Mouse (Mus musculus): ENCODE results near the gene Lamb1.

Lamb1 gene

DNA sequence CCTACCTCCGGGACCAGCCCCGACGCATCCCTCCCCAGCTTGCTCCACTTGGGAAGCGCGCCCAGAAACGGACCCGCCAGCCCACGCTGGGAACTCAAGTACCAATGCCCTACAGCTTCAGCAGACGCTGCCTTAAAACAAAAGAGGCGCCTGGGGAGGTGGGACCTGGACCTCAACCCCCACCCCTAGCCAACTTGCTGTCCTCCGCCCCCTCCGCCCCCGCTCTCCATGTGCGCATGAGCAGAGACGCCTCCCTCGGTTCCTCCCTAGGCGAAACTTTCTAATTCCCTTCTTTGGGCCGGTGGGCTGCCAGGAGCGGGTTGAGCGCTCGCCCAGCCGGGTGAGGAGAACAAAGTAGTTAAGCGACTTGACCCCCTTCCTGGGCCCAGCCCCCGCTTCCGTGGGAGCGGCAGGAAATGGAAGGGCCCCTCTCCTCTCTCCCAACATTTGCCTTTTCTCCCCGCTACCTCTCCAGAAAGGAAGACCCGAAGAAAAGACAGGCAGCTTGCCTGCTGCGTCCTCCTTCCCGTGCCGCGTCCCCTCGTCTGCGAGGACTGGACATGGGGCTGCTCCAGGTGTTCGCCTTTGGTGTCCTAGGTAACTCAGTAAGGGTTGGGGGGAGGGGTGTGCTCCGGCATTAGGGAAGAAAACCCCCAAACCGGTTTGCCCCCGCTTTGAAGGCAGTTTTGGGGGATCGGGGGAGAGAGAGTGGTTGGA is at the start of gene Lamb1:
Gene Lamb1, plus strand, starts transcription at position 230 of the 717 bp plus-strand sequence.
- DNase-seq (ENCODE audit: low read depth, low spot score): peak; percentile 86

DNA sequence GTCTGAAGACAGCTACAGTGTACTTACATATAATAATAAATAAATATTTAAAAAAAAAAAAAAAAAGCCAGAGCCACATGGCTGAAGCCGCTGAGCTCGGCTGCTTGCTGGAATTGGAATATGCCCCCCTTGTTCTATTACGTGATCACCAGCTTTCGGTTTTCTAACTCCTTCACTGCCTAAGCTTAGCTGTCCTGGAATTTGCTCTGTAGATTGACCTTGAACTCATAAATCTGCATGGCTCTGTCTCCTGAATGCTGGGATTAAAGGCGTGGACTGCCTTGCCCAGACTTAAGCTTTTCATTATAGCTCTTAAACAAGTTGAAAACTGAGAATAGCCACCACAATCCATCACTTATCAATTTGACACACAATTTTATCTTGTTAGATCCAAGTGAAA is 47.8 kb upstream of the Lamb1 start:
- DNase-seq (ENCODE audit: low read depth, low spot score): peak; percentile 38

DNA sequence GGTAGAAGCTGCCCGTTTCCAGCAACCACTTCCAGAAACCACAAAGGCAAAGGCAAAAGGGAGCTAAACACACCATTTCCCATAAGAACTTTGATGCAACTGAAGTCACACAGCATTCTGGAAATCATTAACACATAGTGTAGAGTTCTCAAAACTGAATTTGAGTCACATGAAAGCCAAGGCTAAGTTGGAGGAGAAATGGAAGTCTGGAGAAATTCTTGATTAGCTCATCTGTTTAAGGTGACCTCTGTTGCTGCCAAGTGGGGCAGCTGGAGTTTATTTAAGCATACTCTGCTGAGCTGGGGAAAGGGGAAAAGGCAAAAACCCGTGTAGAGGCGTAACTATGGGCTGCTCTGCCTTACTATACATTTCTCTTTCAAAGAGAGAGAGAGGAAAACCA is 46.3 kb upstream of the Lamb1 start:
- no peak for DNase-seq (ENCODE audit: low read depth, low spot score)

DNA sequence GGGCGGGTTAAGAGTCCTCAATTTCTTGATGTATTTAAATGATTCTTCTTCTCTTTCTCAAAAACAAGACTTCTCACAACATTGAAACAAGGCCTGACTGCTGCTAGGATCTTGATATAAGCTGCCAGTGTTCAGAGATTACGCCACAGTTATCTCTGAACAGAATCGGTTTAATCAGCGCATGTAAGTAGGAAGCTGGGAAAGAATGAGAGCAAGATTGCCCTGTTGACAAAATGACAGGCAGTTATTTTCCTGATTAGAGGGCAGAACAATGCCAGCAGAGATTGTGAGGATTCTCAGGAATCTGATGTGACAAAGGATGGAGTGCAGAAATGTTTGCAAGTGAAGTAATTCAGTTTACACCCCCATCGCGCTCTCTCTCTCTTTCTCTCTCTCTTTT is 43.5 kb upstream of the Lamb1 start:
- no peak for DNase-seq (ENCODE audit: low read depth, low spot score)

DNA sequence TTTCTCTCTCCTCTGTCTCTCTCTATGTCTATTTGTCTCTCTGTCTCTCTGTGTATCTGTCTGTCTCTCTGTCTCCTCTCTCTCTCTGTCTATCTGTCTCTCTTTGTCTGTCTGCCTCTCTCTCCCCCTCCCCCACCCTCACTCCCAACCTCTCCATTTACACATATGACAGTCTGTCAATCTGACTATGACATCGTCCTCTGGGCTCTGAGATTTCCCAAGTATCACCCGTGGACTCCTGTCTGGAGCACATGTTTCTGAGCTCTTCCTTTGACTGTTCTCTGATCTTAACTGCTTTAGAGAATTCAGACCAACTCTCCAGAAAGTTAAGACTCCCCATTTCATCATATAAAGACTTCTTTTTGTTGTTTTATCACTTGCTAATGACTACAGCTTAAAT is 42.8 kb upstream of the Lamb1 start:
- DNase-seq (ENCODE audit: low read depth, low spot score): no peak

DNA sequence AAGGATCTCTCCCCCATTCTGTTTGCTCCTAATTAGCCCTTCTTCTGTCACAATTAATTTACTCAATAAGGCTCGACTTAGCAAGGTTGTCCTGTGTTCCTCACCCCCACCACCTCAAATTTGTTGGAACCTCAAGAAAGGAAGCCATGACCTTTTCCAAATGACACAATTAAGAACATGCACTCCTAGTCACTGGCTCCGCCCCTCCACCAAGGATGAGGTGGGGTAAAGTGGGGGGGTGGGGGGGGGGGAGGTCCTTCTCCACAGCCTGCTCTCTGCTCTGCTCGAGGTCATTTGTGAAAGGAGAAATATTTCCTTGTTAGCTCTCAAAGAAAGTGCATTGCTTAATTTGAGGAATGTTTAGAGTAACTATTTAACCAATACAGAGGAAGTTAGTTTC is 42.3 kb upstream of the Lamb1 start:
- DNase-seq (ENCODE audit: low read depth, low spot score): no peak

DNA sequence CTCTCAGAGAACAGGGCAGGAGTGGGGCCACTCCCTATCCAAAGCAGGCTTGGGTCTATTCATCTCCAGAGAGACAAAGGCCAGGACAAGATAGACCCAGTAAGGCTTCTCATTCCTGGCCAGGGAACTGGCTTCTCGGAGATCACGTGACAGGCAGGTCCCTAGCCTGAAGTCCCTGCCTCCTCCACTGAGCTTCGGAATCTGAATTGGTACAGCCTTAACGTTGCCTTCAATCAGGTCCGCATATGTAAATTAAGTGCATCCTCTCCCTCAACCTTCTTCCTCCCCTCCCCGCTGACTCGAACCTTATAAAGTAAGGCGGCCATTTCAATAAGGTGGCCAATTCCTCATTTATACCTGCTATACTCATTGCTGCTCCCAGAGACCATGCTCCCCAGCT is 39.6 kb upstream of the Lamb1 start:
- peak; percentile 90 for DNase-seq (ENCODE audit: low read depth, low spot score)

DNA sequence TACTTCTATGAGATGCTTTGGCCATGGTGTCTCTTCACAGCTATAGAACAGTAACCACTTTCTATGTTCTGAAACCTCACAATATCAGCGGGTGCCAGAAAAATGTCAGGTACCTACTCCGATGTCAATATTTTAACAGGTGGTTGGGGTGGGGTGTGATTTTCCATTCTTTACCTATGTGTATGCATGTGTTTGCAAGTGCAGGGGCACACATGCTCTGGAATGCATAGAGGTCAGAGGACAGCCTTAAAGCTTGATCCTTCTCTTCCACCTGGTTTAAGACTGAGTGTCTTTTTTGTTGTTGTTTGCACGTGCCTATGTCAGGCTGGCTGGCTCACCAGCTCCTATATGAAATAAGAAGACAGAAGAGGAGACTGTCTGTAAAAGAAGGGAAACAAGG is 37.9 kb upstream of the Lamb1 start:
- no peak for DNase-seq (ENCODE audit: low read depth, low spot score)

DNA sequence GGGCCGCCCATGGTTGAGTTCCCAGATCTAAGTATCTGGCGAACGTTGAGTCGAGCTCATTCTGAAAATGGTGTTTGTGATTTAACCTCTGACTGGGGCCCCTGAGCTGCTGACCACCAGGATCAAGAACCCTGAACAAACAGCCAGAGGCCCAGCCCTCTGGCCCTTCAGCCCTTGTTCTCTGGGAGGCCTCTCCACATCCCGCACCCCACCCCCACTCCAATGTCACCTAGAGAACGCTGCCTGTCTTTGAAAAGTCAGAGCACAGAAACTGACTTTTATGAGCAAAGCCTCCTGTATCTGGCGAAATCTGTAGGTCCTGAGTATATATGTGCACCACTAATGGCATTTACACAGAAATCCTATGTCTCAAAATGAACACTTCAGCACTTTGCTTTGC is 36.2 kb upstream of the Lamb1 start:
- no peak for DNase-seq (ENCODE audit: low read depth, low spot score)

DNA sequence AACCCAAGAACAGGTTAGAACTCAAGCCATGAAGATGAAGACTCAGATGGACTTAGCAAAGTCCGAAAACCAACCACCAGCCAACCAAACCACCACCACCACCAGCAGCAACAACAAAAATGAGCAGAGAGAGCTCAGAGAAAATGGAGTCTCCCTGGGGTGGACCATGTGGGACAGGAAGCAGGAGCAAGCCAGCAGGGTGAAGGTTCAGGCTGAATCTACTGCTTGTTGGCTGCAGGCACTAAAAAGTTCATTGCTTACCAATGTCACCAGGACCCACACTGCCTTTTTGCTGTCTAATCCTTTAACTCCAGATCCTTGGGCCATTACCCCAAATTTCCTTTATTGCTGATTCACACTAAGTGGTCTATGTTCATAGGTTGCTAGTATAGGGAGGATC is 32.4 kb upstream of the Lamb1 start:
- DNase-seq (ENCODE audit: low read depth, low spot score): no peak

DNA sequence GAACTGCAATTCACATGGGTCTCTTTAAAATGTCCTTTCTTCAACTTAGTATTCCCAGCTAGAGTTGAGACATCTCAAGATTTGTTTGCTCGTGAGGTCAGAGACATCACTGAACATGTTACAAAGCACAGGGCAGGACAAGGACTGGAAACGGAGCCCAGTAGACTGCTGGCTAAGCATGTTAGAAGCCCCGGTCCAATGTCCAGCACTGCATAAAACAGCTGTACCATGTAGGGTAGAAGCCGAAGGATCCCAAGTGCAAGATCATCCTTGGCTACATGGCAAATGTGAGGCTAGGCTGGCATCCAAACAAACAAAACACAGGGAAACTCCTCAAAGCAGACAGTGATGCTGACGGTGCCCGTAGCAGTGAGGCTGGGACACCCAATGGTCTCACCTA is 30.0 kb upstream of the Lamb1 start:
- DNase-seq (ENCODE audit: low read depth, low spot score): no peak

DNA sequence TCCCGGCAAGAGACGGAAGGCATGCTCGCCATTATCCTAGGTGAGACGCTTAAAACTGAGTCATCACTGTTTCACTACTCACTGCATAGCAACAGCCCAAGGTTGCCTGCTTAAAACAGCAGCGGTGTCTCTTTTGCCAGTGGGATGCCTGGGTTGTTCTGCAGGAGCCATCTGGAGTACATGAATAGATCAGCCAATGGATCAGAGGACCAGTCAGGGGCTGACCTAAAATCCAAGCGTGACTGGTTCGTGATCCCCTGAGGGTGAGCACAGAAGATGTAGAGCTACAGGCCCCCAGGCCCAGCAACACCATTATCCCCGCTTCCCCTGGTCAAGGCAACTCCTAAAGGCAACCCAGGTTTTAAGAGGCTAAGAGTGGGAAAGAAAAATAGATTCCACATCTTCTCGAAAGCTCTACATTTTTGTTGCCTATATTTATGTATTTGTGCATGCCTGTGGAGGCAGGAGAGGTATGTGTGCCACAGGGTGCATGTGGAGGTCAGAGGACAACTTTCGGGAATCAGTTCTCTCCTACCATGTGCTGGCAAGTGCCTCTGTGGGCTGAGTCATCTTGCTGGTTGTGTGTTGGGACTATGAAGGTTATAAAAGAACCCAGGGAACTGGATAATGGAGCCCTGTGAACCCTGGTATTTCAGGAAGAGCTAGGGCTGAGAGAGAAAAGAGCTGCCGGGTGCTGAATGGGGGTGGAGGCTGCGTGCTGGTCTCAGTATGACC is 28.0 kb upstream of the Lamb1 start:
- no peak for DNase-seq (ENCODE audit: low read depth, low spot score)

DNA sequence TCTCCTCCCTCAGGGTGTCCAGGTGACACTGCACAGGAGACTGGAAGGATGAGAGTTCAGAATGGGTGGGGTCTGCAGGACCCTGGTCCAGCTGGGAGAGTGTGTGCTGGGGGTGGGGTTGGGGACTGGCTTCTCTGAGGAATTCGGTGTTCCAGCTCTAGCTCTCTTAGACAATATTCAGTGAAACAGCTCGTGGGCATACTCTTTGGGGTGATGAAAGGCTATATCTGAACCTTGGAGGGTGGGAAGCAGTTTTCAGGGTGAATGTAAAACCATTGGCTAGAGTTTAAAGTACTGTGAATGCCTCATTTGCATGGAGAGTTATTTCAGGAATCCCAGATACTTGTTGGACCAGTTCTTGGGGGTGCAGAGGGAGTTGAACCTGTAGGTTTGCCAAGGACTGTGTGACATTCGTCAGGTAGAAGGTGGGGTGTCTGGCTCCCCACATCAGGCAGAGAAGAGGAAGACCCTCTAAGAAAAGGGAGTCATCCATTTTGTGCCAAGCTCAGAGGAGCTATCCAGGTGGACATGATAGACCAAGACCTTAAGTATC is 25.9 kb upstream of the Lamb1 start:
- DNase-seq (ENCODE audit: low read depth, low spot score): peak; percentile 64

DNA sequence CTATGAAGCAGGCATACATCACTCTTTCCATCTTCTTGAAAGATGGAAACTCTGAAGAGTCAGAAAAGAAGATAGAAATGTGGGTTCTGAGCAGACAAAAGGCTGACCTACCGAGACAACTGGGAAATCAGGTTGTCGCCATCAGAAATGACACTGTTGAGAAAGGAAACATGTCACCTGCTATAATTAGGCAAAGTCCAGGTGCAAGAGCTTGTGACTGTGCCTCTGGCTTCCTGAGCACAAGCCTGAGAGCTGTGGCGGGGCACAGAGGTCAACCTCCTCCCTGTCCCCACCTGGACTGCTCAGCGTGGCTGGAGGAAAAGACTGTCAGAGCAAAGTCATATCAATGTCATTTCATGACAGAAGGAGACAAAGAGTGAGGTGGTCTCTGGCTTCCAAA is 25.2 kb upstream of the Lamb1 start:
- no peak for DNase-seq (ENCODE audit: low read depth, low spot score)

DNA sequence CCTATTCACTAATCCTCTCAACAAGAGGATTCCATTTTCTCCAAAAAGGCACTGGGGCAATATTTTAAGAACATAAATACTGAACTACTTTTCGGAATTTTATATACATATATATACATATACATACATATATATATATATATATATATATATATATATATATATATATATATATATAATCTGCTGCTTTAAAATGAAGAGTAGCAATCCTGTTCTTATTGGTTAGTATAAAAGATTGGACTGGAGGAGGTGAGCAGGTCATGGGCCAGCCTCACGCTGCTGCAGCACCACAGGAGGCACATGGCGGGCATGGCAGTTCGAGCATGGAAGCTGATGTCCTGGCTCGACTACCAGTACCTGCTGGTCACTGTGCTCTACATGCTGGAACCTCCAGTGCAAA is 24.6 kb upstream of the Lamb1 start, which contains the start of gene Gm6993:
Gene Gm6993, plus strand, starts transcription at position 301 of the 400 bp plus-strand sequence.
- DNase-seq (ENCODE audit: low read depth, low spot score): no peak

DNA sequence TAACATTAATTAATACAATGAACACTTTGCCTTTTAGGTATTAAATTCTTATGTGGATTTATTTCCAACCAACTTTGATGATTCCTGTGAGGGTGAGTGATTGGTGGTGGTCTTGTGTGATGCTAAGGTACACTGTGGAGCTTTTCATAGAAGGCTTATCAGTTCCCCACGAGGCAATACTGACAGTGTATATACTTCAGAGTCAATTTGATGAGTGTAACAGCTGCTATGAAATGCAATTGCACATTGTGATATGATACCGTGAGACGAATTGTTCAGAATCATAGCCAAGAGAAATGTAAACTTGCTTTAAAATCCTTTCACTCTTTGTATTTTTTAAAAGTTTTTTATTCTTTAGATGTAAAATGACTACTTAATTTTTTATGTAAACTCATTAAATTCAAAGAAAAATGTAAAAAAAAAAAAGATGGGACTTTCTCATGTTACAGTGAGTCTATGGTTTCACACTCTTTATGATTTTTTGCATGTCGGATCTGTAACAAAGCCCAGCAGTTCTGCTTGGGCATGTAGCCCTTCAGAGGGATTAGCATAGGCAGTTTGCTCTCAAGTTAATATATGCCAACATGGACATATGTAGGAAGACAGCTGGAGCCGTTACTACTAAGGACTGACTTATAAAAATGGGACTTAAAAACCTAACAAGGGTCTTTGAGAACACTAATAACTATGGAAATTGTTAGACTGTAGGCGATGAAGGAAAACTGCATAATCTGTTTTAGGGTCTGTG is 23.3 kb upstream of the Lamb1 start:
- no peak for DNase-seq (ENCODE audit: low read depth, low spot score)

DNA sequence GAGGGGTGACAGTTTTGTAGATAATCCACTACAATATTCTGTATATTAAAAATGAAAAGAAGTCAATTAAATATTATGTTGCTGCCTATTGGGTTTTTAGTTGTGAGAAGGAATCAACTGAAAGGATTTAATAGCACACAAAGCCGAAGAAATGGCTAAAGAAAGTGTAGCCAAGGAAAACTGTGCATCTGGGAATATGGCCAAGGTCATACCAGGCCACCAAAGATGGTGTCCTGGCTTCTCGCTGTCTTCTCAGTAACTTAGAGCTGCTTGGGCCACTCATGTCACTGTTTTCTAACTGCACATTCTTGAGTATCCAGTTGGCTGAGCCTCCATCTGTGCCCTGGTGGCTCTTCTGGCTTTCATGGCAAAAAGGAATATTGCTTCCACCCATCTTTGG is 21.0 kb upstream of the Lamb1 start:
- DNase-seq (ENCODE audit: low read depth, low spot score): no peak

DNA sequence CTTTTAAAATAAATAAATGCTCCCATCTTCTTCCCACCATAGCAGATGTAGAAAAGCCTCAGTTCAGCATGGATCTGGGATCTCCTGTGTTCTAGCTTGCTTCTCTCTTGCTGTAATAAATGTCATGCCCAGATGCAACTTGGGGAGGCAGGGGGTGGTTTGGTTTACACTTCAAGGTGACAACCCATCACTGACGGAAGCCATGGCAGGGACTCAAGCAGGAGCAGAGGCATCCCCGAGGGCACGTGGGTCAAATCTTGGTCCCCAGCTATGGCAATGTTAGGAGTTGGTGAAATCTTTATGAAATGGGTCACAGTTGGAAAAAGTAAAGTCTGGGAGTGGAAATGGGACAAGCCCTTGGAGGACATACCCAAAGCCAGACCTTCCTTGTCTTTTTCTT is 20.3 kb upstream of the Lamb1 start:
- DNase-seq (ENCODE audit: low read depth, low spot score): no peak

DNA sequence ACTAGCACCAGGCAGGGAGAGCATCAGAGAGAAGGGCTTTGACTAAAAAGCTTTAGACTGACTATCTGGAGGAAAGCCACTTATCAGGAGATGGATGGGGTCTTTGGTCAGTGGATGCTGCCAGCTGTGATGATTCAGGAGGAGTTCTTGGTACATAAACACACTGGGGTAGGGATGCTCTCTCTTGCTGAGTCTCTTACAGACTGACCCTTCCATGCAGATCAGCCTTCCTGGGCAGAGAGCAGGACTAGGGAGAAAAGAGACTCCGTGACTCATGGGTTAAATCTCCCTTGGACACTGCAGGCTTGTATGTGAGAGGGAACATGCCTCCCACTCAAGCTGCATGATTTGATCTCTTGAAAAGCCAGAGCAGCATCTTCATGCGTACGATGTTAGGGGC is 18.9 kb upstream of the Lamb1 start:
- no peak for DNase-seq (ENCODE audit: low read depth, low spot score)

DNA sequence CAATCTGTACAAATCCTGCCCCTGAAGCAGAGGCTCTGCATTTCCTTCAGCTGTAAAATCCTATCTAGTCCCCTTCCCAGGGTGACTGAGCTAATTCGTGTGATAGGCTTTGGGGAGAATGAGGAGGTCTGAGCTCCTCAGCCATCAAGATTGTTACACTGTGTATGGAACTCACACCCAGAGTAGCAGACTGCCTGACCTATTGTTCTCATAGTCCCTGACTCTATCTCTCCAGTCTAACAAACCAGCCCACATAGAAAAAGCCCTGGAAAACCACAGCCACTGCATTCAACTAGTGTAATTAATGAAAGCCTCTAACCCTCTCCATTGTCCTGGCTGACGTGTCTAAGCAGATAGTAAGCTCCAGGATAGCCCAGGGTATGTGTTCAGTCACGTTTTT is 18.4 kb upstream of the Lamb1 start:
- DNase-seq (ENCODE audit: low read depth, low spot score): no peak

DNA sequence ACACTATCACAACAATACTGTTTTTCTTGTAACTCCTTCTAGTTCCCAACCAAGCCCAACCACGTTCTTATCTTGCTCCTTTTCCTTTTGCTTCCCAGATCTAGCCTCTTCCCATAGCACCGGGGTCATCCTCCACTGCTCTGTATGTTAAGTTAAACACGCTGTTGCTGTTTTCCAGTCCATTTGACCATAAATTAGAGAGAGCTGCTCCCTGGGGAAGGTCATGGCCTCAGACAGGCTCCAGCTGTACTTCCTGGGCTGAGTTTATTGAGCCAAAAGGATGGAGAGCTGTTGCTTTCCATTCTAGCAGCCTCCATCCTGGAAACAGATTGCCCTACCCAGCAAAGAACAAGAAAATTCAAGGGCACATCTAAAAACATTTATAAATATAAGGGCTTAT is 16.9 kb upstream of the Lamb1 start:
- DNase-seq (ENCODE audit: low read depth, low spot score): no peak

DNA sequence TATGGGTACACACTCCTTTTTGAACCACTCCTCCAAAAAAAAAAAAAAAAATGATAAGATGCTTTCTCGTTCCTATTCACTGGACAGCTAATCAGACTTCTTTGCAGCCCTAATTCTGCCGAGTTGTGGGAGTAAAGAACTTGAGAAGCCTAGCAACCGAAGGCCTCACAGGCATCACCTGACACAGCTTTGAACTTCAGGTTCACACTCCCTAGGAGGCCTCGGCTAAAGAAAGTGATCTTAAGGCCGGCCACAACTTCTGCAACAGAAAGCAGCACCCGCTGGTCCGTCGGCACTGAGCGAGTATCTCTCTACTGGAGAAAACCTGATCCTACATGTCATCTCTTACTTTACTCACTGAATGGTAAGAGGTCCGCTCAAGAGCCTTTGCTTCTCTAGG is 16.4 kb upstream of the Lamb1 start:
- DNase-seq (ENCODE audit: low read depth, low spot score): no peak

All from R1 (cell line).